Mouse (Mus musculus): ENCODE results near the gene March2.

Gene March2

DNA sequence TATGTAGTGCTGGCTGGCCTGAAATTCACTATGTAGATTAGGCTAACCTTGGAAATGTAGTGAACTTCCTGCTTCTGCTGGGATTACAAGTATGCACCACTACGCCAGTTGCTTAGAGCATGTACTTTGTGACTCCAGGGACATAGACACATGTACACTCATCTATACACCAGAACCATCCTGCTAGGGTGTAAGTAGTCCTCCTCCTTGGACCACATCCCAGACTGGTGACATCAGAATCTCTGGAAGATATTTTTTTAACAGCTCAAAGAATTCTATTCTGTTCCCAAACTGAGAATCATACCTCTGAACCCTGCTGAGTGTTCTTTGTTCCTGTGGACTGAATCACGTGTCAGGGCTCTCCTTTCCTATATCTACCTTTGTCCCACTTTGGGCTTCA is 81.4 kb downstream of the March2 start:
- DNase-seq (ENCODE audit: low read depth, low spot score) = no peak
